Mouse (Mus musculus) liver, embryonic 13.5 days (tissue): ENCODE measurements around the gene Hpse2. TPM values are rescaled to one million over a fixed set of nuclear protein-coding genes. Genes with fewer than 3 reads are reported as not detected.

Experiments
- ATAC-seq: fragments of 200-750 bp; cut with Nextera tagmentation; 2 replicates; pipeline ENCODE4 v1.8.0; 2017; ENCODE audit warnings: low read depth, mild to moderate bottlenecking, moderate number of reproducible peaks, moderate library complexity
- DNase-seq: peaks from one replicate; pipeline ENCODE4 v3.0.0; 2022
- H3K27ac ChIP-seq: fragments of 300-500 bp; sonication (generic); 2 replicates; pipeline ENCODE4 v1.5.1; 2015; ENCODE audit warnings: moderate library complexity, mild to moderate bottlenecking, inconsistent platforms
- H3K27me3 ChIP-seq: fragments of 300-500 bp; sonication (generic); 2 replicates; pipeline ENCODE4 v1.6.1; 2015; ENCODE audit warnings: mild to moderate bottlenecking, inconsistent platforms
- H3K36me3 ChIP-seq: fragments of 300-500 bp; sonication (generic); 2 replicates; pipeline ENCODE4 v1.6.1; 2015; ENCODE audit warnings: mild to moderate bottlenecking, inconsistent platforms
- H3K4me1 ChIP-seq: fragments of 300-500 bp; sonication (generic); replicated peaks from 2 replicates; pipeline ENCODE4 v1.6.1; 2015; ENCODE audit warnings: inconsistent platforms
- H3K4me2 ChIP-seq: fragments of 300-500 bp; sonication (generic); 2 replicates; pipeline ENCODE4 v1.6.1; 2015; ENCODE audit warnings: inconsistent platforms, mild to moderate bottlenecking, moderate library complexity
- H3K4me3 ChIP-seq: fragments of 300-500 bp; sonication (generic); replicated peaks from 2 replicates; pipeline ENCODE4 v1.5.1; 2015; ENCODE audit warnings: mild to moderate bottlenecking, inconsistent platforms
- H3K9ac ChIP-seq: fragments of 300-500 bp; sonication (generic); 2 replicates; pipeline ENCODE4 v1.6.1; 2015; ENCODE audit warnings: mild to moderate bottlenecking, inconsistent platforms
- H3K9me3 ChIP-seq: fragments of 300-500 bp; sonication (generic); replicated peaks from 2 replicates; pipeline ENCODE4 v1.6.1; 2016; ENCODE audit warnings: inconsistent platforms
- WGBS: fragments of 180-500 bp; shearing (Covaris S2); methylation state at CpG from one replicate; pipeline ENCODE4 v1.1.7; 2015; ENCODE audit not compliant: insufficient replicate concordance; 5-methylcytosine and 5-hydroxymethylcytosine counted together
- polyA plus RNA-seq: library from polyadenylated mRNA; unstranded; fragments of >200 nt; fragmentation: Nextera tagmentation; extraction: Ambion mirVana; gene quantifications from 2 replicates; pipeline ENCODE4 v1.2.1, GENCODE M21; 2015

The Hpse2 gene
- polyA plus RNA-seq, 1 experiment from 2014 or later: 0.02 TPM

GRCm38 (mm10) chr19:43022611-43023173 lies 365.5 kb downstream of the Hpse2 start:
- Histone ChIP-seq H3K4me1 (no peaks in the 10 kb centered on the region), H3K27ac (no peak overlapping the region), H3K9me3 (no peaks in the 10 kb centered on the region), H3K4me2 (no peak overlapping the region), H3K27me3 (no peaks in the 10 kb centered on the region), H3K4me3 (no peak overlapping the region), H3K36me3 (no peaks in the 10 kb centered on the region), H3K9ac (no peak overlapping the region)
- 64% methylated on average over 3 of the region's 3 CpGs for WGBS
- no peak for ATAC-seq
- no peak for DNase-seq

- 39% methylated on average over 5 of the region's 5 CpGs for WGBS
- ATAC-seq: no peak
Observed at GRCm38 (mm10) chr19:43018792-43019191, 369.4 kb downstream of the Hpse2 start.

GRCm38 (mm10) chr19:42996406-42996805 lies 391.7 kb downstream of the Hpse2 start:
- no peaks in the 10 kb centered on the region for H3K36me3 ChIP-seq
- no peaks in the 10 kb centered on the region for H3K4me1 ChIP-seq
- H3K4me3 ChIP-seq: no peak overlapping the region
- DNase-seq (no peak), ATAC-seq (no peak)
- WGBS: 56% methylated on average over 4 of the region's 4 CpGs
- no peak overlapping the region for H3K4me2 ChIP-seq
- no peak overlapping the region for H3K9ac ChIP-seq
- H3K9me3 ChIP-seq: no peaks in the 10 kb centered on the region
- H3K27me3 ChIP-seq: no peaks in the 10 kb centered on the region
- no peak overlapping the region for H3K27ac ChIP-seq

More at GRCm38 (mm10) chr19:43018792-43019191, 369.4 kb downstream of the Hpse2 start:
- Histone ChIP-seq H3K4me1 (no peaks in the 10 kb centered on the region), H3K27ac (no peak overlapping the region), H3K27me3 (no peaks in the 10 kb centered on the region), H3K9ac (no peak overlapping the region), H3K4me2 (no peak overlapping the region), H3K9me3 (no peaks in the 10 kb centered on the region), H3K4me3 (no peak overlapping the region), H3K36me3 (no peaks in the 10 kb centered on the region)
- DNase-seq: no peak

GRCm38 (mm10) chr19:42988833-42989232 lies 399.3 kb downstream of the Hpse2 start:
- Histone ChIP-seq H3K36me3 (no peaks in the 10 kb centered on the region), H3K9me3 (no peaks in the 10 kb centered on the region), H3K27ac (no peak overlapping the region), H3K4me3 (no peak overlapping the region), H3K4me2 (no peak overlapping the region), H3K4me1 (no peaks in the 10 kb centered on the region), H3K9ac (no peak overlapping the region), H3K27me3 (no peaks in the 10 kb centered on the region)
- ATAC-seq (no peak), DNase-seq (no peak)
- WGBS: 20% methylated on average over 5 of the region's 5 CpGs

GRCm38 (mm10) chr19:42986315-42986701 lies 401.8 kb downstream of the Hpse2 start:
- WGBS: 17% methylated on average over 1 of the region's 1 CpGs
- DNase-seq (no peak), ATAC-seq (no peak)
- no peak overlapping the region for H3K9ac ChIP-seq
- no peaks in the 10 kb centered on the region for H3K4me1 ChIP-seq
- H3K4me3 ChIP-seq: no peak overlapping the region
- H3K27ac ChIP-seq: no peak overlapping the region
- H3K9me3 ChIP-seq: no peaks in the 10 kb centered on the region
- H3K36me3 ChIP-seq: no peaks in the 10 kb centered on the region
- no peak overlapping the region for H3K4me2 ChIP-seq
- no peaks in the 10 kb centered on the region for H3K27me3 ChIP-seq

- Histone ChIP-seq H3K9ac (no peak overlapping the region), H3K27me3 (no peaks in the 10 kb centered on the region), H3K4me1 (no peaks in the 10 kb centered on the region), H3K36me3 (no peaks in the 10 kb centered on the region), H3K27ac (no peak overlapping the region), H3K4me2 (no peak overlapping the region), H3K4me3 (no peak overlapping the region), H3K9me3 (no peaks in the 10 kb centered on the region)
- WGBS: 43% methylated on average over 4 of the region's 4 CpGs
- no peak for ATAC-seq
- no peak for DNase-seq
Observed at GRCm38 (mm10) chr19:42985372-42986314, 402.5 kb downstream of the Hpse2 start.

- no peaks in the 10 kb centered on the region for H3K27me3 ChIP-seq
- H3K27ac ChIP-seq: no peak overlapping the region
- no peak for ATAC-seq
- no peaks in the 10 kb centered on the region for H3K4me1 ChIP-seq
- no peak overlapping the region for H3K4me3 ChIP-seq
- no peaks in the 10 kb centered on the region for H3K36me3 ChIP-seq
- no peak overlapping the region for H3K4me2 ChIP-seq
- 54% methylated on average over 3 of the region's 3 CpGs for WGBS
- no peak overlapping the region for H3K9ac ChIP-seq
- no peak for DNase-seq
- no peaks in the 10 kb centered on the region for H3K9me3 ChIP-seq
Observed at GRCm38 (mm10) chr19:42980537-42980936, 407.6 kb downstream of the Hpse2 start.

GRCm38 (mm10) chr19:42977938-42978337 lies 410.2 kb downstream of the Hpse2 start:
- Histone ChIP-seq H3K9me3 (no peaks in the 10 kb centered on the region), H3K4me3 (no peak overlapping the region), H3K4me1 (no peaks in the 10 kb centered on the region), H3K36me3 (no peaks in the 10 kb centered on the region), H3K9ac (no peak overlapping the region), H3K27ac (no peak overlapping the region), H3K27me3 (no peaks in the 10 kb centered on the region), H3K4me2 (no peak overlapping the region)
- DNase-seq (no peak), ATAC-seq (no peak)
- 39% methylated on average over 2 of the region's 2 CpGs for WGBS

- no peaks in the 10 kb centered on the region for H3K9me3 ChIP-seq
- H3K9ac ChIP-seq: no peak overlapping the region
- no peak overlapping the region for H3K4me3 ChIP-seq
- DNase-seq (no peak), ATAC-seq (no peak)
- WGBS: 59% methylated on average over 5 of the region's 5 CpGs
- H3K27ac ChIP-seq: no peak overlapping the region
- H3K36me3 ChIP-seq: no peaks in the 10 kb centered on the region
- H3K27me3 ChIP-seq: no peaks in the 10 kb centered on the region
- H3K4me2 ChIP-seq: no peak overlapping the region
- no peaks in the 10 kb centered on the region for H3K4me1 ChIP-seq
Observed at GRCm38 (mm10) chr19:42973740-42974139, 414.4 kb downstream of the Hpse2 start.

- no peak for ATAC-seq
- Histone ChIP-seq H3K4me1 (no peaks in the 10 kb centered on the region), H3K36me3 (no peaks in the 10 kb centered on the region), H3K9ac (no peak overlapping the region), H3K9me3 (no peaks in the 10 kb centered on the region), H3K4me2 (no peak overlapping the region), H3K27me3 (no peaks in the 10 kb centered on the region), H3K4me3 (no peak overlapping the region), H3K27ac (no peak overlapping the region)
- DNase-seq: no peak
- WGBS: 52% methylated on average over 1 of the region's 1 CpGs
Observed at GRCm38 (mm10) chr19:42965171-42965570, 423.0 kb downstream of the Hpse2 start.

GRCm38 (mm10) chr19:42948114-42948636 lies 440.0 kb downstream of the Hpse2 start:
- Histone ChIP-seq H3K36me3 (no peaks in the 10 kb centered on the region), H3K4me1 (no peaks in the 10 kb centered on the region), H3K27me3 (no peaks in the 10 kb centered on the region), H3K27ac (no peak overlapping the region), H3K9ac (no peak overlapping the region), H3K4me2 (no peak overlapping the region), H3K4me3 (no peak overlapping the region), H3K9me3 (no peaks in the 10 kb centered on the region)
- DNase-seq (no peak), ATAC-seq (no peak)
- 33% methylated on average over 3 of the region's 3 CpGs for WGBS
